Mouse (Mus musculus): ENCODE results near the gene Rbfox1. TPM values are rescaled to one million over a fixed set of nuclear protein-coding genes. Genes with fewer than 3 reads are reported as not detected.

The Rbfox1 gene
- polyA plus RNA-seq, 1 experiment: 142 TPM

DNA sequence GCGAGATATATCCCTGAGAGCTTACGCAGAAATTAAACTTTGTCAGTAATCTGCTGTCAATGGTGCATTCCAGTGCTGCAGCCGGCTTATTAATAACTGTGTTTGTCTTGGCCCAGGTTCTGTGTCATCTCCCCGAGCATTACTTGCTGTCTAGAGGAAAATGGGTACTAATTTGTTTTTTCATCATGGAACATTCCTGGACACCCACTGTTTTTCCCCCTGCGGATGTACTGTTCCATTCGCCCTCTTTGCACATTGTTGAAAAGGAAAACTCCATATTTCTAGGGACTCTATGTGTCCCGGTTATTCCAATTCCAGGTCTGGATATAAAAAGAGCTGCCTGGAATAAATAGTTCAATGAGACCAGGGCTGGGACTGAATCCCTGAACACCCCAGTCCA, 262.8 kb downstream of the Rbfox1 start:
- Histone ChIP-seq H3K4me1 (ENCODE audit: control insufficient read depth, insufficient read depth, low read length) (peaks cover 6% of the 10 kb centered on the region), H3K4me3 (ENCODE audit: insufficient read depth, low read length) (no peak overlapping the region), H3K27ac (ENCODE audit: insufficient read depth, low read length) (no peak overlapping the region)
- no peak for TF ChIP-seq POLR2A (IDR thresholded peaks at IDR 0.05; ENCODE audit: extremely low read depth, insufficient read depth, low read length)
- TF ChIP-seq CTCF (IDR thresholded peaks at IDR 0.05; ENCODE audit: extremely low read depth, insufficient read depth, low read length): no peak

GRCm38 (mm10) chr16:6149345-6149744, 264.2 kb downstream of the Rbfox1 start:
- H3K27ac ChIP-seq (ENCODE audit: insufficient read depth, low read length): no peak overlapping the region
- no peak overlapping the region for H3K4me3 ChIP-seq (ENCODE audit: insufficient read depth, low read length)
- H3K4me1 ChIP-seq (ENCODE audit: control insufficient read depth, insufficient read depth, low read length): peaks cover 6% of the 10 kb centered on the region
- TF ChIP-seq CTCF (IDR thresholded peaks at IDR 0.05; ENCODE audit: extremely low read depth, insufficient read depth, low read length) (no peak), POLR2A (IDR thresholded peaks at IDR 0.05; ENCODE audit: extremely low read depth, insufficient read depth, low read length) (no peak)

DNA sequence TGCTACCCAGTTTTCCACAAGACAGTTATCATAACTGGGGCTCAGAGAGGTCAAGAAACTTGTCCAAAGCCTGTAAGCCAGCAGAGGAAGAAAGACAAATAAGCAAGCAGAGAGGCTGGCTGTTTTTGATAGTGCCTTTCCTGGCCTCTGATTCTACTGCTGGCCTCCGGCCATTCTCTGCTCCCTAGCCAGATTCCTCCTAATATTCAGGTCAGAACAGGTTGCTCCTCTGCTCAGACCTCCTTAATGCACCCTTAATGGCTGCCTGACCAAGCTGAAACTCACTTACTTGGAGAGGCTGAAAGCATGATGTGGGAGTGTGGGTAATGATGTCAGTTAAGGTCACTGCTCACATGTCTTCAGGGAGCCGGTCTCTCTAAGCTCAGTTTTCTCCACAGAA, 270.4 kb downstream of the Rbfox1 start:
- Histone ChIP-seq H3K4me1 (ENCODE audit: control insufficient read depth, insufficient read depth, low read length) (peaks cover 4% of the 10 kb centered on the region; the same call in 1 of the 2 replicates), H3K27ac (ENCODE audit: insufficient read depth, low read length) (no peak overlapping the region), H3K4me3 (ENCODE audit: insufficient read depth, low read length) (no peak overlapping the region)
- no peak for TF ChIP-seq POLR2A (IDR thresholded peaks at IDR 0.05; ENCODE audit: extremely low read depth, insufficient read depth, low read length)
- TF ChIP-seq CTCF (IDR thresholded peaks at IDR 0.05; ENCODE audit: extremely low read depth, insufficient read depth, low read length): no peak

- Histone ChIP-seq H3K4me1 (ENCODE audit: control insufficient read depth, insufficient read depth, low read length) (no peaks in the 10 kb centered on the region; the same call in 1 of the 2 replicates), H3K4me3 (ENCODE audit: insufficient read depth, low read length) (no peak overlapping the region), H3K27ac (ENCODE audit: insufficient read depth, low read length) (no peak overlapping the region)
- TF ChIP-seq POLR2A (IDR thresholded peaks at IDR 0.05; ENCODE audit: extremely low read depth, insufficient read depth, low read length) (no peak), CTCF (IDR thresholded peaks at IDR 0.05; ENCODE audit: extremely low read depth, insufficient read depth, low read length) (no peak)
Observed at GRCm38 (mm10) chr16:6164476-6164875, 279.3 kb downstream of the Rbfox1 start.

GRCm38 (mm10) chr16:6169346-6169745, 284.2 kb downstream of the Rbfox1 start:
- H3K4me1 ChIP-seq (ENCODE audit: control insufficient read depth, insufficient read depth, low read length): no peaks in the 10 kb centered on the region
- H3K27ac ChIP-seq (ENCODE audit: insufficient read depth, low read length): no peak overlapping the region
- no peak for TF ChIP-seq POLR2A (IDR thresholded peaks at IDR 0.05; ENCODE audit: extremely low read depth, insufficient read depth, low read length)
- TF ChIP-seq CTCF (IDR thresholded peaks at IDR 0.05; ENCODE audit: extremely low read depth, insufficient read depth, low read length): no peak
- no peak overlapping the region for H3K4me3 ChIP-seq (ENCODE audit: insufficient read depth, low read length)

DNA sequence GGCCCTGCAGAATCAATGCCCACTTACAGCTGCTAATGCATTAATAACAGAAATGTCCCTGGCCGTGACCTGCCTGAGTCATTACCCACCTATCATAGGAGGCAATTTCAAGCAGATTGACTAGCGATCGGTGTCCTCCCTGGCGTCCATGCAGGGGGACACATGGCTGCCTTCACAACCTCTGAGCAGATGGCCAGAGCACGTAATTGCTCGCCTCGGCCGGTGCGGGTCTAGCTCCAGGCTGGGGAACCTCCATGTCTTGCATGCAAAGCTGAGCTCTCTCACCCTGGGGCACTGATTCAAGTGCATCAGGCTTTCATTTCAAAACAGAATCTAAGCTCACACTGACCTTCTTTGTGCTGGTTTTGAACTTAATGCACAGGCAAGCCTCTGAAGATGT, 295.7 kb downstream of the Rbfox1 start:
- Histone ChIP-seq H3K27ac (ENCODE audit: insufficient read depth, low read length) (no peak overlapping the region), H3K4me1 (ENCODE audit: control insufficient read depth, insufficient read depth, low read length) (no peaks in the 10 kb centered on the region), H3K4me3 (ENCODE audit: insufficient read depth, low read length) (no peak overlapping the region)
- no peak for TF ChIP-seq POLR2A (IDR thresholded peaks at IDR 0.05; ENCODE audit: extremely low read depth, insufficient read depth, low read length)

GRCm38 (mm10) chr16:6182329-6182728, 297.2 kb downstream of the Rbfox1 start:
- H3K4me3 ChIP-seq (ENCODE audit: insufficient read depth, low read length): no peak overlapping the region
- H3K27ac ChIP-seq (ENCODE audit: insufficient read depth, low read length): no peak overlapping the region
- H3K4me1 ChIP-seq (ENCODE audit: control insufficient read depth, insufficient read depth, low read length): no peaks in the 10 kb centered on the region
- TF ChIP-seq POLR2A (IDR thresholded peaks at IDR 0.05; ENCODE audit: extremely low read depth, insufficient read depth, low read length) (no peak), CTCF (IDR thresholded peaks at IDR 0.05; ENCODE audit: extremely low read depth, insufficient read depth, low read length) (no peak)

- Histone ChIP-seq H3K4me3 (ENCODE audit: insufficient read depth, low read length) (no peak overlapping the region), H3K4me1 (ENCODE audit: control insufficient read depth, insufficient read depth, low read length) (peaks cover 2% of the 10 kb centered on the region; the same call in 1 of the 2 replicates), H3K27ac (ENCODE audit: insufficient read depth, low read length) (no peak overlapping the region)
- TF ChIP-seq POLR2A (IDR thresholded peaks at IDR 0.05; ENCODE audit: extremely low read depth, insufficient read depth, low read length) (no peak), CTCF (IDR thresholded peaks at IDR 0.05; ENCODE audit: extremely low read depth, insufficient read depth, low read length) (no peak)
Observed at GRCm38 (mm10) chr16:6192358-6192757, 307.2 kb downstream of the Rbfox1 start.

GRCm38 (mm10) chr16:6206431-6206830, 321.3 kb downstream of the Rbfox1 start:
- Histone ChIP-seq H3K4me1 (ENCODE audit: control insufficient read depth, insufficient read depth, low read length) (no peaks in the 10 kb centered on the region), H3K4me3 (ENCODE audit: insufficient read depth, low read length) (no peak overlapping the region), H3K27ac (ENCODE audit: insufficient read depth, low read length) (no peak overlapping the region)
- TF ChIP-seq CTCF (IDR thresholded peaks at IDR 0.05; ENCODE audit: extremely low read depth, insufficient read depth, low read length) (no peak), POLR2A (IDR thresholded peaks at IDR 0.05; ENCODE audit: extremely low read depth, insufficient read depth, low read length) (no peak)

DNA sequence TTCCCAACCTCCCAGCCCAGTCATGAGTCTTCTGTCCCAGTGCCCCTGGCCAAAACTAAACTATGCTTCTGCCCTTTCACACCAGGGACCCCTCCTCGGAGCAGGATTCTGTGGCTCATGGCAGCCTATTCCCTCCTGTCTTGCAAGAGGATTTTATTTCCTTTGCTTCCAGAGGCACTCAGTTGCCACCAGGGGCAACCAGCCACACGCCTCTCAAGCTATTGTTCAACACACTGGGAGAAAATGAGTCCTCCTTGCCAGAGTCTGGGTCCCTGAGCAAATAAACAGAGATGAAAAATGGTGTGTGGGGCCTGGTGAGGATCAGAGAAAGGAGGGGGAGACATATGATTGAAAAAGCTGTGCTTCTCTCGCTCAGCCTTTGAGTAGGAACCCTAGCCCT, 327.8 kb downstream of the Rbfox1 start:
- no peak for TF ChIP-seq POLR2A (IDR thresholded peaks at IDR 0.05; ENCODE audit: extremely low read depth, insufficient read depth, low read length)
- TF ChIP-seq CTCF (IDR thresholded peaks at IDR 0.05; ENCODE audit: extremely low read depth, insufficient read depth, low read length): no peak
- Histone ChIP-seq H3K27ac (ENCODE audit: insufficient read depth, low read length) (no peak overlapping the region), H3K4me3 (ENCODE audit: insufficient read depth, low read length) (no peak overlapping the region)

More for the DNA sequence above, 327.8 kb downstream of the Rbfox1 start:
- peaks cover 2% of the 10 kb centered on the region; the same call in 1 of the 2 replicates for H3K4me1 ChIP-seq (ENCODE audit: control insufficient read depth, insufficient read depth, low read length)

Measured in cortical plate, adult 2 months (tissue).